Comparison of ENCODE assay signal across 8 mouse cellular contexts in genomic region chr2:93226606-93227595, GRCm38 (mm10). TPM values are rescaled to one million over a fixed set of nuclear protein-coding genes. Genes with fewer than 3 reads are reported as not detected.
DNase-seq lines count a peak whose midpoint lies in the region; ATAC-seq and TF ChIP-seq lines count a peak whose summit lies in the region.

No protein-coding gene starts in this region.

- H3K4me2 ChIP-seq in heart, embryonic 13.5 days = peak overlapping the region; percentile 18; the same call in 1 of the 2 replicates
- no peak overlapping the region for H3K4me2 ChIP-seq in liver, embryonic 11.5 days
- H3K4me2 ChIP-seq in neural tube, embryonic 14.5 days (ENCODE audit: low read depth, low read length) = peak overlapping the region; percentile 23; the same call in 1 of the 2 replicates

- DNase-seq in A20 (ENCODE audit: low read depth, low spot score) = peak; percentile 60
- DNase-seq in kidney, postnatal 10 days = peak; percentile 95
- peak; percentile 84 for DNase-seq in liver, embryonic 11.5 days (ENCODE audit: low spot score)
- DNase-seq in testis, postnatal 10 days (ENCODE audit: low spot score) = peak; percentile 98

- H3K27ac ChIP-seq in bone marrow macrophage, adult 2 months (ENCODE audit: insufficient read depth, low read depth, low read length) = no peak overlapping the region
- no peak overlapping the region for H3K27ac ChIP-seq in embryonic fibroblast, embryonic 13.5 days (ENCODE audit: insufficient read depth, low read length)
- H3K27ac ChIP-seq in heart, embryonic 13.5 days (replicated peaks) = no peak overlapping the region
- H3K27ac ChIP-seq in liver, embryonic 11.5 days (ENCODE audit: low read depth, low read length) = no peak overlapping the region
- H3K27ac ChIP-seq in neural tube, embryonic 14.5 days (ENCODE audit: low read depth, low read length) = peak overlapping the region; percentile 65

- no peak for TF ChIP-seq POLR2A in bone marrow macrophage, adult 2 months (IDR thresholded peaks at IDR 0.05; ENCODE audit: borderline replicate concordance, low read depth, low read length)
- no peak for TF ChIP-seq POLR2A in embryonic fibroblast, embryonic 13.5 days (IDR thresholded peaks at IDR 0.05; ENCODE audit: low read depth, low read length)

- H3K4me1 ChIP-seq in bone marrow macrophage, adult 2 months (ENCODE audit: control insufficient read depth, insufficient read depth, low read length) = no peaks in the 10 kb centered on the region
- H3K4me1 ChIP-seq in embryonic fibroblast, embryonic 13.5 days (ENCODE audit: control insufficient read depth, insufficient read depth, low read length) = no peaks in the 10 kb centered on the region
- H3K4me1 ChIP-seq in heart, embryonic 13.5 days = peaks cover 54% of the 10 kb centered on the region
- H3K4me1 ChIP-seq in liver, embryonic 11.5 days (replicated peaks; ENCODE audit: control insufficient read depth, insufficient read depth, low read length) = no peaks in the 10 kb centered on the region
- H3K4me1 ChIP-seq in neural tube, embryonic 14.5 days (ENCODE audit: control insufficient read depth, insufficient read depth, low read length) = peaks cover 24% of the 10 kb centered on the region

- no peak overlapping the region for H3K4me3 ChIP-seq in bone marrow macrophage, adult 2 months (ENCODE audit: insufficient read depth, low read length)
- no peak overlapping the region for H3K4me3 ChIP-seq in embryonic fibroblast, embryonic 13.5 days (ENCODE audit: insufficient read depth, low read length)
- no peak overlapping the region for H3K4me3 ChIP-seq in heart, embryonic 13.5 days
- H3K4me3 ChIP-seq in liver, embryonic 11.5 days (ENCODE audit: low read depth, low read length) = no peak overlapping the region
- no peak overlapping the region for H3K4me3 ChIP-seq in neural tube, embryonic 14.5 days (ENCODE audit: low read depth, low read length)

- ATAC-seq in heart, embryonic 13.5 days (ENCODE audit: extremely low read depth, insufficient number of reproducible peaks, low FRiP score, low TSS enrichment) = no peak
- ATAC-seq in liver, embryonic 11.5 days (replicated peaks; ENCODE audit: low FRiP score) = peak; percentile 63
- ATAC-seq in neural tube, embryonic 14.5 days (ENCODE audit: low read depth) = peak; percentile 77

- no peaks in the 10 kb centered on the region for H3K27me3 ChIP-seq in heart, embryonic 13.5 days (replicated peaks)
- H3K27me3 ChIP-seq in liver, embryonic 11.5 days (replicated peaks; ENCODE audit: control insufficient read depth, insufficient read depth, low read length) = no peaks in the 10 kb centered on the region
- H3K27me3 ChIP-seq in neural tube, embryonic 14.5 days (ENCODE audit: control insufficient read depth, insufficient read depth, low read length) = no peaks in the 10 kb centered on the region

- no peaks in the 10 kb centered on the region for H3K9me3 ChIP-seq in heart, embryonic 13.5 days
- H3K9me3 ChIP-seq in liver, embryonic 11.5 days (ENCODE audit: control insufficient read depth, low read length) = no peaks in the 10 kb centered on the region
- H3K9me3 ChIP-seq in neural tube, embryonic 14.5 days (ENCODE audit: control insufficient read depth, low read length) = no peaks in the 10 kb centered on the region

- peaks cover 13% of the 10 kb centered on the region for H3K36me3 ChIP-seq in heart, embryonic 13.5 days
- H3K36me3 ChIP-seq in liver, embryonic 11.5 days (ENCODE audit: control insufficient read depth, insufficient read depth, low read length) = no peaks in the 10 kb centered on the region
- H3K36me3 ChIP-seq in neural tube, embryonic 14.5 days (ENCODE audit: control insufficient read depth, insufficient read depth, low read length) = no peaks in the 10 kb centered on the region

- 27% methylated on average over 19 of the region's 20 CpGs for WGBS in heart, embryonic 13.5 days
- WGBS in liver, embryonic 11.5 days = 30% methylated on average over 19 of the region's 20 CpGs
- WGBS in neural tube, embryonic 14.5 days = 3% methylated on average over 20 of the region's 20 CpGs

- TF ChIP-seq CTCF in bone marrow macrophage, adult 2 months (IDR thresholded peaks at IDR 0.05; ENCODE audit: low read depth, low read length) = peak; percentile 51
- TF ChIP-seq CTCF in embryonic fibroblast, embryonic 13.5 days (IDR thresholded peaks at IDR 0.05; ENCODE audit: borderline replicate concordance, insufficient read depth, low read length) = peak; percentile 94

- 0 out of 2 replicates have a peak overlapping the region, but pooled peaks have one; percentile 30 for H3K9ac ChIP-seq in heart, embryonic 13.5 days
- H3K9ac ChIP-seq in liver, embryonic 11.5 days (ENCODE audit: low read depth, low read length) = no peak overlapping the region
- H3K9ac ChIP-seq in neural tube, embryonic 14.5 days (replicated peaks; ENCODE audit: low read depth, low read length) = peak overlapping the region; percentile 35; the same call in 1 of the 2 replicates

RNA-seq across cellular contexts. Expression of gene Trp53i11, which starts 39.6 kb away (rescaled TPM):
- polyA plus RNA-seq in bone marrow macrophage, adult 2 months (2012; ENCODE audit: insufficient read depth, insufficient read length, missing spikeins) = not detected in 2 replicates
- 8.9 and 9.0 TPM in 2 replicates for polyA plus RNA-seq in embryonic fibroblast, embryonic 13.5 days (2011; ENCODE audit: insufficient read length, low read depth, missing spikeins)
- 24.5 TPM in 2 replicates for polyA plus RNA-seq in heart, embryonic 13.5 days (2015; fragmentation: Nextera tagmentation; extraction: Ambion mirVana)
- 10.5 and 14.0 TPM in 2 replicates for polyA plus RNA-seq in liver, embryonic 11.5 days (2014; fragmentation: Nextera tagmentation; extraction: Ambion mirVana)
- polyA plus RNA-seq in neural tube, embryonic 14.5 days (2014; fragmentation: Nextera tagmentation; extraction: Ambion mirVana) = 82.7 and 114 TPM in 2 replicates
